Mouse (Mus musculus): Measurements from ENCODE around the gene Exosc7. TPM values are rescaled to one million over a fixed set of nuclear protein-coding genes. Genes with fewer than 3 reads are reported as not detected.

Exosc7 gene
- polyA plus RNA-seq, 1 experiment = 20.3 TPM

GRCm38 (mm10) chr9:123115566-123115965 is 2.6 kb downstream of the Exosc7 start:
- Histone ChIP-seq H3K27me3 (ENCODE audit: control insufficient read depth, insufficient read depth, low read length) (no peaks in the 10 kb centered on the region), H3K4me1 (ENCODE audit: control insufficient read depth, insufficient read depth, low read length) (peaks cover 3% of the 10 kb centered on the region), H3K27ac (ENCODE audit: control insufficient read depth, insufficient read depth, low read depth, low read length) (no peak overlapping the region), H3K4me3 (ENCODE audit: control insufficient read depth, low read depth, low read length) (no peak overlapping the region), H3K36me3 (ENCODE audit: control insufficient read depth, insufficient read depth, low read length) (no peaks in the 10 kb centered on the region)
- TF ChIP-seq POLR2A (IDR thresholded peaks at IDR 0.05; ENCODE audit: control insufficient read depth, low read depth, low read length) (no peak), CTCF (IDR thresholded peaks at IDR 0.05; ENCODE audit: control insufficient read depth, insufficient read depth, insufficient replicate concordance, low read depth, low read length) (no peak)

DNA sequence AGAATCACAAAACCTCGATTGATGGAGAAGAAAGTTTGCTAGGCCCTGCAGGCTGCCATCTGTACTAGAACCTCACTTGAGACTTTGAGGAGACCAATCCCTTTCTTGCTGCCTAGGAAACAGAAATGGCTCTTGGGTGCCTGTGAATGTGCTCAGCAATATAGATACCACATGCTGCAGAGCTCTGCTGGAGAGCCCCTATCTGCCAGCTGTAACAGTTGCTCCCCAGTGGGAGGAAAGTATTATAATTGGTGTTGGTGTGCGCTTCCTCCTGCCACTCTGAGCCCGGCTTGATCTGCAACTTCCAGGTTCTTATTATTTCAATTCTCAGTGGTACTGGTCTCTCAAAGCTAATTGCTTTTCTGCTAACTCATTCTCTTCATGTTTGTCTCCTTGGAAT is 10.0 kb downstream of the Exosc7 start:
- no peaks in the 10 kb centered on the region for H3K36me3 ChIP-seq (ENCODE audit: control insufficient read depth, insufficient read depth, low read length)
- no peak overlapping the region for H3K4me3 ChIP-seq (ENCODE audit: control insufficient read depth, low read depth, low read length)
- H3K27ac ChIP-seq (ENCODE audit: control insufficient read depth, insufficient read depth, low read depth, low read length) = no peak overlapping the region
- no peaks in the 10 kb centered on the region for H3K4me1 ChIP-seq (ENCODE audit: control insufficient read depth, insufficient read depth, low read length)
- TF ChIP-seq CTCF (IDR thresholded peaks at IDR 0.05; ENCODE audit: control insufficient read depth, insufficient read depth, insufficient replicate concordance, low read depth, low read length) = no peak
- TF ChIP-seq POLR2A (IDR thresholded peaks at IDR 0.05; ENCODE audit: control insufficient read depth, low read depth, low read length) = no peak
- H3K27me3 ChIP-seq (ENCODE audit: control insufficient read depth, insufficient read depth, low read length) = no peaks in the 10 kb centered on the region

DNA sequence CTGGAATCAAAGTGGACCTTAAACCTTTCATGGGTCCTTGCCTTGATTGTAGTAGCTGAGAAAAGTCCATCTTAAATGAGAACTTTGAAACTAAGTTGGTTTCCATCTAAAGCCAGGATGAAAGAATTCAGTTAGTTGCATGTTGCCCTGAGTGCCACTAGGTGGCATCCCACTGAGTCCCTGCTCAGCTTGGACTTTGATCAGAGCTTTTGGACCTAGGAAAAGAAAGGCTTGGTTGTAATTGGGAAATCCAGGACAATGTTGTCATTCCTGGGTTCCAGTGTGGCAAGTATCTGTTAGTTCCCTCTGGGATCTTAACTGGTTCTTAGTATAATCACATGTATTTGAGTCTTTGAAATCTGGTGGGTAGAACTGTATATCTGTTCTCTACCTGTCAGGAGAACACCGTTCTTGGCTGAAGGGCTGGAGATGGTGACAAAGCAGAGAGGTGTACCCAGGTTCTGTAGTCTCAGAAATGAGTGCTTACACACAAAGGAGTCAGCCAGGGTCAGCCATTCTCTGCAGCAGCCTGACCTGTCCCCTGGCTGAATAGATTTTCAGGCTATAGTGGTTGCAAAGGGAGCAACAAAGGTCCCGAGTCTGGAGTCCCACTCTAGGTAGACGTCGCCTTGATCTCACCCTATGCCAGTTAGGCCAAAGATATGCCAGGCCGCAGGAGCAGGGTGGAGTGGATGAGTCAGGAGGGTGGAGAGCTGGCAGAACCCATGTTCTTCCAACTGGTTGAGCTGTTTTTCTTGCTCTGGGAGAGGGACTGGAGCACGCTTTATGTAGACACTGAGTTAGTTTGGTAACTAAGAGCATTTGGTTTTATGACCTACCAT is 10.8 kb downstream of the Exosc7 start:
- H3K36me3 ChIP-seq (ENCODE audit: control insufficient read depth, insufficient read depth, low read length) = no peaks in the 10 kb centered on the region
- no peaks in the 10 kb centered on the region for H3K4me1 ChIP-seq (ENCODE audit: control insufficient read depth, insufficient read depth, low read length)
- H3K4me3 ChIP-seq (ENCODE audit: control insufficient read depth, low read depth, low read length) = no peak overlapping the region
- H3K27ac ChIP-seq (ENCODE audit: control insufficient read depth, insufficient read depth, low read depth, low read length) = no peak overlapping the region
- H3K27me3 ChIP-seq (ENCODE audit: control insufficient read depth, insufficient read depth, low read length) = no peaks in the 10 kb centered on the region
- no peak for TF ChIP-seq POLR2A (IDR thresholded peaks at IDR 0.05; ENCODE audit: control insufficient read depth, low read depth, low read length)
- peak; percentile 35; the same call in 1 of the 2 replicates for TF ChIP-seq CTCF (IDR thresholded peaks at IDR 0.05; ENCODE audit: control insufficient read depth, insufficient read depth, insufficient replicate concordance, low read depth, low read length)

DNA sequence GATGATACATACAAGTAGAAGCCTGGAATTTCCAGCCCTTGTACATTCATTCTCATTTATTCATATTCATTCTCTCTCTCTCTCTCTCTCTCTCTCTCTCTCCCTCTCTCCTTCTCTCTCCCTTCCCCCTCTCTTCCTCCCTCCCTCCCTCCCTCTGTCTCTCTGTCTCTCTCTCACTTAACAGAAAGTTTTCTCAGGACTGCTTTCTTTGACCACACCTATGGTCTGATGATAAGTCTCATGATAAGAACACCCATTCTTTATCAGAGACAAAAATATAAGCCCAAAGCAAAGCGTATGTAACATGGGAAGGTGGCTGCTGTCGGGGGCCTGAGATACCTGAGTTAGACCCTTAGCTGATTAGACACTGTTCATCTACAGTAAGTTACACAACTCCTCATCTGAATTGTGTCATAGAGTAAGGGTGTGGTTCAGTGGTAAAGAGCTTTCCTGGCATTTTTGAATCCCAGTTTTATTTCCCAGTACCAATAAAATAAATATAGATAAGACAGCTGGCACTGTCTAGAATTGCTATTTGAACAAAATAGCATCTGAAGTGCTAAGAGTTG is 11.5 kb downstream of the Exosc7 start:
- H3K27ac ChIP-seq (ENCODE audit: control insufficient read depth, insufficient read depth, low read depth, low read length) = no peak overlapping the region
- no peak for TF ChIP-seq POLR2A (IDR thresholded peaks at IDR 0.05; ENCODE audit: control insufficient read depth, low read depth, low read length)
- no peaks in the 10 kb centered on the region for H3K36me3 ChIP-seq (ENCODE audit: control insufficient read depth, insufficient read depth, low read length)
- no peaks in the 10 kb centered on the region for H3K27me3 ChIP-seq (ENCODE audit: control insufficient read depth, insufficient read depth, low read length)
- no peak overlapping the region for H3K4me3 ChIP-seq (ENCODE audit: control insufficient read depth, low read depth, low read length)
- H3K4me1 ChIP-seq (ENCODE audit: control insufficient read depth, insufficient read depth, low read length) = no peaks in the 10 kb centered on the region

DNA sequence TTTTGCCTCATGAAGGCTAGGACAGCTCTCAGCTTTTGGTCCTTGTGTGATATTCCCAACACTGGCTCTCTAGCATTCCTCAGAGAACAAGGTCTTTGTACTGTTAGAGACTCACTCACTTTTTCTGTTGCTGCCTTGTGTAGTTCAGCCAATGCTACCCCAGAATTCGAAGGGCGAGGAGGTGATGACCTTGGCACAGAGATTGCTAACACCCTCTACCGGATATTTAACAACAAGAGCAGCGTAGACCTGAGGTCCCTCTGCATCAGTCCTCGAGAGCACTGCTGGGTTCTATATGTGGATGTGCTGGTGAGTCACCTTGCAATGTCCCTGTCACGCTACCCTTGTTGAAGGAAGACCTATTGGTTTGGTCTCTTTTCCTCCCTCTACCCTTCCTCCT is 14.6 kb downstream of the Exosc7 start:
- Histone ChIP-seq H3K27ac (ENCODE audit: control insufficient read depth, insufficient read depth, low read depth, low read length) (no peak overlapping the region), H3K36me3 (ENCODE audit: control insufficient read depth, insufficient read depth, low read length) (peaks cover 2% of the 10 kb centered on the region), H3K4me3 (ENCODE audit: control insufficient read depth, low read depth, low read length) (no peak overlapping the region), H3K27me3 (ENCODE audit: control insufficient read depth, insufficient read depth, low read length) (no peaks in the 10 kb centered on the region), H3K4me1 (ENCODE audit: control insufficient read depth, insufficient read depth, low read length) (no peaks in the 10 kb centered on the region)
- no peak for TF ChIP-seq POLR2A (IDR thresholded peaks at IDR 0.05; ENCODE audit: control insufficient read depth, low read depth, low read length)
- no peak for TF ChIP-seq CTCF (IDR thresholded peaks at IDR 0.05; ENCODE audit: control insufficient read depth, insufficient read depth, insufficient replicate concordance, low read depth, low read length)

GRCm38 (mm10) chr9:123132994-123133393 is 20.0 kb downstream of the Exosc7 start:
- H3K4me3 ChIP-seq (ENCODE audit: control insufficient read depth, low read depth, low read length) = no peak overlapping the region
- TF ChIP-seq CTCF (IDR thresholded peaks at IDR 0.05; ENCODE audit: control insufficient read depth, insufficient read depth, insufficient replicate concordance, low read depth, low read length) (no peak), POLR2A (IDR thresholded peaks at IDR 0.05; ENCODE audit: control insufficient read depth, low read depth, low read length) (no peak)
- no peaks in the 10 kb centered on the region for H3K27me3 ChIP-seq (ENCODE audit: control insufficient read depth, insufficient read depth, low read length)
- H3K4me1 ChIP-seq (ENCODE audit: control insufficient read depth, insufficient read depth, low read length) = no peaks in the 10 kb centered on the region
- H3K36me3 ChIP-seq (ENCODE audit: control insufficient read depth, insufficient read depth, low read length) = peaks cover 2% of the 10 kb centered on the region
- H3K27ac ChIP-seq (ENCODE audit: control insufficient read depth, insufficient read depth, low read depth, low read length) = no peak overlapping the region

DNA sequence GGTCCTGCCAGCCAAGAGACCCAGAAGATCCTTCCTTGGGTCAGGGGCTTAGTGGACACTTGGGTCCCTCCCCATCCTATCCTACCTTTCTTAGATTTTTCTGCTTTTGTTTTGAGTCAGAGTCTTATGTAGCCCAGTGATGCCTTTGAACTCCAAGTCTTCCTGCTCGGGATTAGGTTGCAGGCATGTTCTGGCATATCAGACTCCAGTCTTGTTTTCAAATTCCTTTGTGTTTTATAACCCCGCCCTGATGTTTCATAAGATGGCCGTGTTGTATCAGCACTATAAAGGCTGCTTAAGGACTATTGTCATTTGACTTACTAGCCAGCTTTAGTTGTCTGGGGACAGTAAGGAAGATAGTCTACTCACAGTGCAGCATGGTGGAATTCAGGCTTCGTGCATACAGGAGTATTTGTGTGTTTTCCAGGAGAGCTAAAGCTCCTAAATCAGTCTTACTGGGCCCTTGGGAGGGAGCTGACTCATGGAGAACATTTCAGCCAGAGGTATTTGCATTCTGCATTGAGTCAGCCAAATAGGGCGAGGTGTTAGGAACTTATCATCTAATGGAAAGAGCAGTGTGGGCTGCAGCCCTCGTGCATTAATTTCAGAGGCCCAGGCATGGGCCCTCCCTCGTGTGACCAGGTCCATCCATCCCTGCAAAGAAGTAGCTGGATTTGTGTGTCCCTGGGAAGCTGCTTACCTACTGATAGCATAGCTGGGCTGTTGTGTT is 24.1 kb downstream of the Exosc7 start:
- Histone ChIP-seq H3K27ac (ENCODE audit: control insufficient read depth, insufficient read depth, low read depth, low read length) (no peak overlapping the region), H3K4me3 (ENCODE audit: control insufficient read depth, low read depth, low read length) (no peak overlapping the region), H3K4me1 (ENCODE audit: control insufficient read depth, insufficient read depth, low read length) (no peaks in the 10 kb centered on the region), H3K27me3 (ENCODE audit: control insufficient read depth, insufficient read depth, low read length) (no peaks in the 10 kb centered on the region), H3K36me3 (ENCODE audit: control insufficient read depth, insufficient read depth, low read length) (no peaks in the 10 kb centered on the region; the same call in 1 of the 2 replicates)
- no peak for TF ChIP-seq CTCF (IDR thresholded peaks at IDR 0.05; ENCODE audit: control insufficient read depth, insufficient read depth, insufficient replicate concordance, low read depth, low read length)
